Mouse (Mus musculus): ENCODE results near the gene Fam71e1. TPM values are rescaled to one million over a fixed set of nuclear protein-coding genes. Genes with fewer than 3 reads are reported as not detected.
A peak's percentile ranks its signal among the peaks of the same experiment; 100 is the strongest.

The Fam71e1 gene
- polyA plus RNA-seq, 1 experiment from 2014 or later = 11.4 TPM

DNA sequence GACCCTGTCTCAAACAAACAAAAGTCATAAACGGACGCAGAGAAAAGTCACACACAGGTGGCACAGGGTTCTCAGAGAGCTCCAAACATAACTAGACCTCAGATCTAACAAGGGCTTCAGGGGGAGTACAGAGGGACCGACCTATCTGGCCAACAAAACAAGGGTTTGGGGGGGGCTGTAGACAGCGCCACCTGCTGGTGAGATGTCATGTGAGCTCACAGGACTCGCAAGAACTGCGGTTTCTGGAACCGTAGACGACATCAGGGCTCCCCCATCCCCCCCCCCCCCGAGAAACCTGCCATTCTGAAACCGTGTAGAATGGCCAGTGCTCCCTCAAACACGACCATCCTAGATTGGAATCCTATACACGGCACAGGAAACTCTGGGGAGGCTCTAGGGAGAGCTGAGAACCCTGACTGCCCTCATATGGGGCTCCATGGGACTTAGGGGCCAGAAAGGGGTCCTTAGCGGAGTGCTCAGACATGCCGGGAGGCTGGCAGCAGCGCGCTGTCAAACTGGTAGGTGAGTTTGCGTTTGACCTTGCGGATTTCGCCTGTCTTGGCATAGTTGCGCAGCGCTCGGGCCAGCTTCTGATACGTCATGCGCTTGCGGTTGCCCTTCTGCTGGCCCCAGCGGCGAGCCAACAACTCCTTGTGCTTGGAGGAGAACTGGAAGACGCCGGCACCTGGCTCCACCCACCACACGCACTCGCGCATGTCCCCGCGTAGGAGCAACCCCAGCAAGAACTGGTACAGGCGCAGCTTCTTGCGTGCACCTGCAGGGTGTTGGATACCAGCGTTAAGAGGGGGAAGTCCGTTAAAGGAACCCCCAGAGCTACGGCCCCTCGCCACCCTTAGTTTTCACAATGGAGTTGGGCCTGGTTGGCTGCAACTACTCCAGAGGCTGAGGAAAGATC is 31.4 kb downstream of the Fam71e1 start:
- Histone ChIP-seq H3K27me3 (replicated peaks; ENCODE audit: insufficient read depth, low read length) (0 out of 2 replicates have a peak, but pooled peaks cover 4% of the 10 kb centered on the region), H3K9ac (replicated peaks; ENCODE audit: low read depth) (0 out of 2 replicates have a peak overlapping the region, but pooled peaks have one; percentile 26), H3K4me3 (ENCODE audit: low read depth, low read length) (peak overlapping the region; percentile 31), H3K9me3 (ENCODE audit: low read length) (no peaks in the 10 kb centered on the region), H3K4me2 (replicated peaks; ENCODE audit: low read depth, low read length) (peak overlapping the region; percentile 66), H3K36me3 (ENCODE audit: insufficient read depth, low read length) (no peaks in the 10 kb centered on the region), H3K27ac (ENCODE audit: low read length) (peak overlapping the region; percentile 81), H3K4me1 (ENCODE audit: insufficient read depth, low read depth, low read length) (no peaks in the 10 kb centered on the region)
- WGBS = 5% methylated on average over 40 of the region's 40 CpGs
- DNase-seq (ENCODE audit: low spot score) = peak; percentile 90
- TF ChIP-seq EP300 (IDR thresholded peaks at IDR 0.05) (no peak), CTCF (IDR thresholded peaks at IDR 0.05) (peak; percentile 86)
- peak; percentile 79 for ATAC-seq

GRCm38 (mm10) chr7:44529518-44529917 is 33.1 kb downstream of the Fam71e1 start:
- no peak for ATAC-seq
- WGBS = 64% methylated on average over 5 of the region's 5 CpGs
- no peaks in the 10 kb centered on the region for H3K9me3 ChIP-seq (ENCODE audit: low read length)
- no peaks in the 10 kb centered on the region for H3K4me1 ChIP-seq (ENCODE audit: insufficient read depth, low read depth, low read length)
- H3K27ac ChIP-seq (ENCODE audit: low read length) = no peak overlapping the region
- no peak overlapping the region for H3K4me3 ChIP-seq (ENCODE audit: low read depth, low read length)
- no peak overlapping the region for H3K4me2 ChIP-seq (replicated peaks; ENCODE audit: low read depth, low read length)
- H3K27me3 ChIP-seq (replicated peaks; ENCODE audit: insufficient read depth, low read length) = 0 out of 2 replicates have a peak, but pooled peaks cover 3% of the 10 kb centered on the region
- TF ChIP-seq EP300 (IDR thresholded peaks at IDR 0.05) (no peak), CTCF (IDR thresholded peaks at IDR 0.05) (no peak)
- H3K9ac ChIP-seq (replicated peaks; ENCODE audit: low read depth) = no peak overlapping the region
- no peaks in the 10 kb centered on the region for H3K36me3 ChIP-seq (ENCODE audit: insufficient read depth, low read length)
- DNase-seq (ENCODE audit: low spot score) = no peak

DNA sequence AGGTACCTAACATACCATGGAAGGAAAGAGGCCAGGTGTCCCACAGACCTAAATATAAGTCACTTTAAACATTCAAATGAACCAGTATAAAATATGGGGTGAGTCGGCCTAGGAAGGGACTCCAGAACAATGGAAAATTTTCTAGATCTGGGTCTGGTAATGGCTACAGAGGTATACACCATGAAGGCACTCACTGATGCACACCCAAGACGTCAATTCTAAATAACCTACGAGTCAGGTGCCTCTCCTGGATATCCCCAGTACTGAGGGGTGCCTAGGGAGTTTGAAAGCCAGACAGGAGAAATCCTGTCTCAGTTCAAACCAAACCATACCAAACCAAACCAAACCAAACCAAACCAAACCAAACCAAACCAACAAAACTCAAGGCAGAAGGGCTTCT is 34.1 kb downstream of the Fam71e1 start:
- no peak overlapping the region for H3K9ac ChIP-seq (replicated peaks; ENCODE audit: low read depth)
- TF ChIP-seq CTCF (IDR thresholded peaks at IDR 0.05) (no peak), EP300 (IDR thresholded peaks at IDR 0.05) (no peak)
- no peak overlapping the region for H3K4me2 ChIP-seq (replicated peaks; ENCODE audit: low read depth, low read length)
- no peaks in the 10 kb centered on the region for H3K36me3 ChIP-seq (ENCODE audit: insufficient read depth, low read length)
- WGBS = 75% methylated on average over 3 of the region's 3 CpGs
- no peaks in the 10 kb centered on the region for H3K9me3 ChIP-seq (ENCODE audit: low read length)
- no peak overlapping the region for H3K27ac ChIP-seq (ENCODE audit: low read length)
- no peaks in the 10 kb centered on the region for H3K27me3 ChIP-seq (replicated peaks; ENCODE audit: insufficient read depth, low read length)
- DNase-seq (ENCODE audit: low spot score) (no peak), ATAC-seq (no peak)
- no peaks in the 10 kb centered on the region for H3K4me1 ChIP-seq (ENCODE audit: insufficient read depth, low read depth, low read length)
- H3K4me3 ChIP-seq (ENCODE audit: low read depth, low read length) = no peak overlapping the region

DNA sequence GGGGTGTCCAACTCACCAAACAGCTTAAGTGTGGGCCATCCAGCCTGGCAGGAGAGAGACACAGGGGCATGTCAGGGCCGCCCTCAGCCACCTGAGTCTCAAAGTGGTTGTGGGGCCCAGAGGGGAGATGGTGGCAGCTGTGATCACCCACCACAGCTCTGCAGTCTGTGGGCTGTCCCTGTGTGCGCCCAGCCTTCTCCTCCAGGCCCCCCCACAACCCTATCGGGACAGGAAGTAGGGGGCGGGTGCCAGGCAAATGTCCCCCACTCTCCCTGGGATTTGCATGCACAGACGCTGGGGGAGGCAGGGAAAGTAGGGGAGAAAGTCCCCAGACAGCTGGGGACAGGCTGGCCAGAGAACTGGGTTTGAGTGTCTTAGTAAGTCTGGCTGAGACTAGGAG is 34.8 kb downstream of the Fam71e1 start:
- no peak overlapping the region for H3K4me3 ChIP-seq (ENCODE audit: low read depth, low read length)
- ATAC-seq (no peak), DNase-seq (ENCODE audit: low spot score) (no peak)
- no peaks in the 10 kb centered on the region for H3K36me3 ChIP-seq (ENCODE audit: insufficient read depth, low read length)
- H3K4me2 ChIP-seq (replicated peaks; ENCODE audit: low read depth, low read length) = no peak overlapping the region
- H3K9me3 ChIP-seq (ENCODE audit: low read length) = no peaks in the 10 kb centered on the region
- H3K27ac ChIP-seq (ENCODE audit: low read length) = no peak overlapping the region
- H3K9ac ChIP-seq (replicated peaks; ENCODE audit: low read depth) = no peak overlapping the region
- H3K27me3 ChIP-seq (replicated peaks; ENCODE audit: insufficient read depth, low read length) = no peaks in the 10 kb centered on the region
- H3K4me1 ChIP-seq (ENCODE audit: insufficient read depth, low read depth, low read length) = no peaks in the 10 kb centered on the region
- WGBS = 26% methylated on average over 5 of the region's 5 CpGs
- no peak for TF ChIP-seq EP300 (IDR thresholded peaks at IDR 0.05)
- TF ChIP-seq CTCF (IDR thresholded peaks at IDR 0.05) = no peak

- no peak for DNase-seq (ENCODE audit: low spot score)
- no peak for TF ChIP-seq EP300 (IDR thresholded peaks at IDR 0.05)
- no peak for TF ChIP-seq CTCF (IDR thresholded peaks at IDR 0.05)
- H3K9me3 ChIP-seq (ENCODE audit: low read length) = no peaks in the 10 kb centered on the region
- 82% methylated on average over 4 of the region's 4 CpGs for WGBS
- H3K4me1 ChIP-seq (ENCODE audit: insufficient read depth, low read depth, low read length) = no peaks in the 10 kb centered on the region
- H3K36me3 ChIP-seq (ENCODE audit: insufficient read depth, low read length) = no peaks in the 10 kb centered on the region
- no peak for ATAC-seq
- no peak within 1 kb of the TSS for H3K27ac ChIP-seq (ENCODE audit: low read length)
- H3K4me3 ChIP-seq (ENCODE audit: low read depth, low read length) = no peak within 1 kb of the TSS
- H3K4me2 ChIP-seq (replicated peaks; ENCODE audit: low read depth, low read length) = no peak within 1 kb of the TSS
- H3K9ac ChIP-seq (replicated peaks; ENCODE audit: low read depth) = no peak within 1 kb of the TSS
- no peaks in the 10 kb centered on the region for H3K27me3 ChIP-seq (replicated peaks; ENCODE audit: insufficient read depth, low read length)
These were observed 35.8 kb downstream of the Fam71e1 start, which contains the start of gene Spib for GRCm38 (mm10) chr7:44531946-44532732. Spib (minus strand) TSS chr7:44532071.

Data from lung, postnatal 0 days (tissue).